Mouse (Mus musculus) hematopoietic stem cell, adult 5-6 weeks (primary cell): Measurements from ENCODE around the gene Myh7. TPM values are rescaled to one million over a fixed set of nuclear protein-coding genes. Genes with fewer than 3 reads are reported as not detected.
"Not testable (repeated sequence)": the region's sequence is repeated elsewhere in the genome, so short reads cannot be mapped to it uniquely, and the experiment has no call there.

ENCODE experiments used
- ATAC-seq, 2 experiments: fragments of 125-278 bp in 1 of 2; replicated peaks in 1 of 2; 2 replicates each; pipeline ENCODE4 v1.8.0; 2016 to 2017; ENCODE audit warnings: inconsistent platforms in 2 of 2, mild to moderate bottlenecking in 2 of 2, moderate number of reproducible peaks in 2 of 2, low read depth in 1 of 2, moderate TSS enrichment in 1 of 2; ENCODE audit not compliant: low FRiP score in 2 of 2, poor library complexity in 2 of 2, severe bottlenecking in 2 of 2, insufficient read depth in 1 of 2, low TSS enrichment in 1 of 2
- total RNA-seq: library from RNA; stranded (forward); fragments of 172-1452, 232-1000 nt; gene quantifications from 2 replicates; pipeline ENCODE4 v1.2.3, GENCODE M21; 2017

Gene Myh7
- total RNA-seq, 1 experiment from 2014 or later: not detected

- no peak for ATAC-seq
Measured at GRCm38 (mm10) chr14:55007120-55007908, 12.9 kb upstream of the Myh7 start.

- ATAC-seq: no peak
Measured at GRCm38 (mm10) chr14:55006541-55006940, 12.1 kb upstream of the Myh7 start.

GRCm38 (mm10) chr14:55005967-55006366 is 11.5 kb upstream of the Myh7 start:
- ATAC-seq: no peak

- ATAC-seq: no peak
Measured at GRCm38 (mm10) chr14:55005506-55005905, 11.1 kb upstream of the Myh7 start.

- ATAC-seq: 0 out of 4 replicates have a peak, but pooled peaks of 1 of the 2 experiments have one; percentile 3
Measured at GRCm38 (mm10) chr14:55003878-55004855, 9.7 kb upstream of the Myh7 start.

GRCm38 (mm10) chr14:55002687-55003120 is 8.3 kb upstream of the Myh7 start:
- ATAC-seq: no peak

GRCm38 (mm10) chr14:55001938-55002686 is 7.7 kb upstream of the Myh7 start:
- ATAC-seq: peak in 1 of 2 experiments; percentile 33; a peak in 1 of 4 replicates

- no peak for ATAC-seq
Measured at GRCm38 (mm10) chr14:55001446-55001845, 7.0 kb upstream of the Myh7 start.

- ATAC-seq: no peak
Measured at GRCm38 (mm10) chr14:55000814-55001213, 6.4 kb upstream of the Myh7 start.

GRCm38 (mm10) chr14:54999868-55000267 is 5.4 kb upstream of the Myh7 start:
- ATAC-seq: not testable (repeated sequence)

- no peak for ATAC-seq
Measured at GRCm38 (mm10) chr14:54998680-54999079, 4.3 kb upstream of the Myh7 start.

GRCm38 (mm10) chr14:54997297-54997696 is 2.9 kb upstream of the Myh7 start:
- no peak for ATAC-seq

GRCm38 (mm10) chr14:54996793-54997192 is 2.4 kb upstream of the Myh7 start:
- no peak for ATAC-seq

GRCm38 (mm10) chr14:54995457-54996138 is 1.2 kb upstream of the Myh7 start:
- ATAC-seq: no peak

- ATAC-seq: no peak
Measured at GRCm38 (mm10) chr14:54994869-54995186, 402 bp upstream of the Myh7 start.

GRCm38 (mm10) chr14:54993636-54994035 is 790 bp downstream of the Myh7 start:
- ATAC-seq: no peak

- no peak for ATAC-seq
Measured at GRCm38 (mm10) chr14:54992196-54992595, 2.2 kb downstream of the Myh7 start.
